Mouse (Mus musculus) stomach, postnatal 0 days (tissue): ENCODE measurements around the gene Pappa. TPM values are rescaled to one million over a fixed set of nuclear protein-coding genes. Genes with fewer than 3 reads are reported as not detected.

Experiments used
- ATAC-seq: fragments of 200-750 bp; cut with Nextera tagmentation; 2 replicates; pipeline ENCODE4 v1.8.0; 2017; ENCODE audit not compliant: low FRiP score, low TSS enrichment
- DNase-seq: peaks from one replicate; pipeline ENCODE4 v3.0.0-alpha.2; 2016; ENCODE audit warnings: low spot score
- H3K27ac ChIP-seq: fragments of 300-500 bp; sonication (generic); replicated peaks from 2 replicates; pipeline ENCODE4 v1.5.1; 2014; ENCODE audit warnings: mild to moderate bottlenecking, control low read depth
- H3K27me3 ChIP-seq: fragments of 300-500 bp; sonication (generic); 2 replicates; pipeline ENCODE4 v1.6.1; 2014; ENCODE audit warnings: low read length; ENCODE audit not compliant: control insufficient read depth, insufficient read depth
- H3K36me3 ChIP-seq: fragments of 300-500 bp; sonication (generic); 2 replicates; pipeline ENCODE4 v1.6.1; 2014; ENCODE audit warnings: low read length, mixed read lengths; ENCODE audit not compliant: control insufficient read depth, insufficient read depth
- H3K4me1 ChIP-seq: fragments of 300-500 bp; sonication (generic); replicated peaks from 2 replicates; pipeline ENCODE4 v1.6.1; 2014; ENCODE audit warnings: antibody characterized with exemption; ENCODE audit not compliant: control insufficient read depth, insufficient read depth
- H3K4me2 ChIP-seq: fragments of 300-500 bp; sonication (generic); replicated peaks from 2 replicates; pipeline ENCODE4 v1.6.1; 2014; ENCODE audit warnings: low read depth, mild to moderate bottlenecking, control low read depth, moderate library complexity
- H3K4me3 ChIP-seq: fragments of 300-500 bp; sonication (generic); 2 replicates; pipeline ENCODE4 v1.5.1; 2014; ENCODE audit warnings: low read depth, low read length, control low read depth
- H3K9ac ChIP-seq: fragments of 300-500 bp; sonication (generic); 2 replicates; pipeline ENCODE4 v1.6.1; 2014; ENCODE audit warnings: mild to moderate bottlenecking, low read length, control low read depth, mixed read lengths
- H3K9me3 ChIP-seq: fragments of 300-500 bp; sonication (generic); 2 replicates; pipeline ENCODE4 v1.6.1; 2016; ENCODE audit warnings: low read length; ENCODE audit not compliant: control insufficient read depth
- CTCF ChIP-seq: IDR thresholded peaks from 2 replicates; pipeline ENCODE4 v1.5.1; 2016; ENCODE audit warnings: antibody characterized with exemption, low read depth, mild to moderate bottlenecking, moderate library complexity
- EP300 ChIP-seq: optimal IDR thresholded peaks from 2 replicates; pipeline ENCODE3; 2016; ENCODE audit warnings: antibody characterized with exemption
- WGBS: fragments of 180-500 bp; shearing (Covaris S2); extraction: QIAGEN DNeasy Blood & Tissue Kit; methylation state at CpG from one replicate; pipeline ENCODE4 v1.1.7; 2014; 5-methylcytosine and 5-hydroxymethylcytosine counted together
- polyA plus RNA-seq: library from polyadenylated mRNA; unstranded; fragments of >200 nt; fragmentation: Nextera tagmentation; extraction: Ambion mirVana; gene quantifications from 2 replicates; pipeline ENCODE4 v1.2.1, GENCODE M21; 2015

Pappa gene
- polyA plus RNA-seq, 1 experiment from 2014 or later = 0.72 TPM

DNA sequence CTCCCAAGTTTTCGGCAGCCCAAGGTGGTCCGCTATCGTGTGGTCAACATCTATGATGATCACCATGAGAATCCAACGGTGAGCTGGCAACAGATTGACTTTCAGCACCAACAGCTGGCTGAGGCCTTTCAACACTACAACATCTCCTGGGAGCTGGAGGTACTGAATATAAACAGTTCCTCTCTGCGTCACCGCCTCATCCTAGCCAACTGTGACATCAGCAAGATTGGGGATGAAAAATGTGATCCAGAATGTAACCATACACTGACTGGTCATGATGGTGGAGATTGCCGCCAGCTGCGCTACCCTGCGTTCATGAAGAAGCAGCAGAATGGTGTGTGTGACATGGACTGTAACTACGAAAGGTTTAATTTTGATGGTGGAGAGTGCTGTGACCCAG lies 32.3 kb downstream of the Pappa start:
- no peak for ATAC-seq
- Histone ChIP-seq H3K9ac (no peak overlapping the region), H3K9me3 (no peaks in the 10 kb centered on the region), H3K36me3 (no peaks in the 10 kb centered on the region), H3K27me3 (no peaks in the 10 kb centered on the region), H3K27ac (no peak overlapping the region), H3K4me3 (no peak overlapping the region), H3K4me1 (no peaks in the 10 kb centered on the region), H3K4me2 (no peak overlapping the region)
- no peak for TF ChIP-seq EP300
- no peak for TF ChIP-seq CTCF
- WGBS = 88% methylated on average over 10 of the region's 10 CpGs
- DNase-seq = no peak

DNA sequence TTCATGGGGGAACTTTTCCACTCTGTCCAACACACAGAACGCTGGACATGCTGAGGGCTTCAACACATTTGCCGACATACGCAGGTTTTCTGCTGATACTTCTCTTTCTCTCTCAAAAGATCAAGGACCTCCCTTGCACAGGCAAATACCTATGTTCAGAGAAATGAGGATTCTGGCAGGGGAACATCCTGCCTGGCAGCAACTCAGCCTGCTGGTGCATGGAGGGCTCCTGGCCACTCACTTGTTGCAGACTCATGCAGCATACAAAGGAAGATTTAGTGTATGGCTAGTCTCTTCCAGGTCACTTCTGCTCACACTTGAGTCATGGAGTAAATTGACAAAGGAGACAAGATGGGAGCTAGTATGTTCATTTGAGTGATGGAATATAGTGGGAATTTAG lies 34.7 kb downstream of the Pappa start:
- Histone ChIP-seq H3K4me3 (no peak overlapping the region), H3K4me1 (no peaks in the 10 kb centered on the region), H3K9ac (no peak overlapping the region), H3K9me3 (no peaks in the 10 kb centered on the region), H3K4me2 (no peak overlapping the region), H3K27me3 (no peaks in the 10 kb centered on the region), H3K27ac (no peak overlapping the region), H3K36me3 (no peaks in the 10 kb centered on the region)
- ATAC-seq (no peak), DNase-seq (no peak)
- TF ChIP-seq CTCF (no peak), EP300 (no peak)
- 90% methylated on average over 3 of the region's 3 CpGs for WGBS

DNA sequence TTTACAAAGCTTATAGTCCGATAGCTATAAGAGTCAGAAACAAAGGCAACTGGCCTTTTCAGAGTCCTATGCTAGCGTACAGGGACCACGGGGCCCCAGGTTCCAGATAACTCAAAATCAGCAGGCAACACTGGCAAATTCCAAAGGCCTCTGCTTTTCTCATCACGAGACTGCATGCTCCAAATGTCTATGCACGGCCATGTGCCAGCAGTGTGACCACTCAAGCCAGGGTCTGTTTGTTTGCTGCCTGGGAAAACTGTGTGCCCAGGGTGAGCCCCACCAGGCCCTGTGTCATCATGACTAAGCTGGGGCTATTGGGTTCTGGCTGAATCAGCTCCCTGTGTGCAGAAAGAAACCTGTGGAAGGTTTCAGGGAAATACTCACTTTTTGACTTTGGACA lies 35.5 kb downstream of the Pappa start:
- Histone ChIP-seq H3K4me3 (no peak overlapping the region), H3K36me3 (no peaks in the 10 kb centered on the region), H3K4me2 (no peak overlapping the region), H3K9ac (no peak overlapping the region), H3K4me1 (no peaks in the 10 kb centered on the region), H3K9me3 (no peaks in the 10 kb centered on the region), H3K27me3 (no peaks in the 10 kb centered on the region), H3K27ac (no peak overlapping the region)
- WGBS = 66% methylated on average over 5 of the region's 5 CpGs
- DNase-seq (no peak), ATAC-seq (no peak)
- TF ChIP-seq CTCF = no peak
- no peak for TF ChIP-seq EP300

DNA sequence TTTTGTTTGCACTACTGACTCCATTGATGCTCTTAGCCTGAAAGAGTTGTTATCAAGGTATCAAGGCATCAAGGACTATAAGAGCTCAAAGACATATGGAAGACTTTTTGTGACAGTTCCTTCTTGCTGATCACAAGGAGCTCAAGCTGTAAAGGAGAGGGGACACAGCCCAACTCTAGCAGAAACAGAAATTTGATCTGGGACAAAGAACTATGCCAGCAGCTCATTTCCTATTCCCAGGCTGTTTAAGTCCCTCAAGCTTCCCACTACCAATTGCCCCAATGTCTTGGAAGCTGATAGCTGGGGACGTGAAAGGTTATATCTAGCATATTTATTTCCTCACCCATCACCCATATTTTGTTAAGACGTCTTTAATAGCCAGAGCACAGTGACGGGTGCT lies 39.7 kb downstream of the Pappa start:
- WGBS = 71% methylated on average over 3 of the region's 3 CpGs
- no peak for DNase-seq
- TF ChIP-seq EP300 = no peak
- TF ChIP-seq CTCF = no peak
- no peaks in the 10 kb centered on the region for H3K36me3 ChIP-seq
- no peak overlapping the region for H3K9ac ChIP-seq
- no peaks in the 10 kb centered on the region for H3K27me3 ChIP-seq
- H3K4me3 ChIP-seq = no peak overlapping the region
- no peak overlapping the region for H3K27ac ChIP-seq
- no peak overlapping the region for H3K4me2 ChIP-seq
- H3K4me1 ChIP-seq = no peaks in the 10 kb centered on the region
- no peak for ATAC-seq
- H3K9me3 ChIP-seq = no peaks in the 10 kb centered on the region

DNA sequence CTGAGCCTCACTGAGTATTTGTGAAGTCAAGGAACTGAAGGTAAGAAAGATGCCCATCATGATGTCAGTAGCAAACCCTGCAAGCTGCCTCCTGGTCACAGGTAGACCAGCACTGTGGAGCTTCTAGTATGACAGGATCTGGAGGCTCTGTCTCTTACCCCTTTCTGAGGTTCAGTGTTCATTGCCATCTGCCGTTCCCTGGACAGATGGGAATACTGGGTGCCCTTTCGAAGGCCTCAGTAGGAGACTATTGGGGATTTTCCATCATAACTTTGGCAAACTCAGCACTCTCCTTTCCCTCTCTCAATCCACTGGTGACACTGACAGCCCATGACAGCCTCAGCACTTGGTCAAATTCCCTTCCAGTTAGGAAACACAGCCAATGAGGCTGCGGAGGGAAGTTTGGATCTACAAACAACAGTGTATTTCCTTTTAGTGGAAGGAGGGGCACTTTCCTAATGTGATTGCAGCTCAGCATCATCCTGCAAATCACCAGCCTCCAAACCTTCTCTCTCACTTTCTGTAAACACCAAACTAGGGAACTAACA lies 42.4 kb downstream of the Pappa start:
- Histone ChIP-seq H3K9me3 (no peaks in the 10 kb centered on the region), H3K27ac (no peak overlapping the region), H3K36me3 (no peaks in the 10 kb centered on the region), H3K4me1 (no peaks in the 10 kb centered on the region), H3K4me2 (no peak overlapping the region), H3K9ac (no peak overlapping the region), H3K27me3 (no peaks in the 10 kb centered on the region), H3K4me3 (no peak overlapping the region)
- DNase-seq (no peak), ATAC-seq (no peak)
- WGBS = 67% methylated on average over 3 of the region's 3 CpGs
- TF ChIP-seq EP300 = no peak
- no peak for TF ChIP-seq CTCF

DNA sequence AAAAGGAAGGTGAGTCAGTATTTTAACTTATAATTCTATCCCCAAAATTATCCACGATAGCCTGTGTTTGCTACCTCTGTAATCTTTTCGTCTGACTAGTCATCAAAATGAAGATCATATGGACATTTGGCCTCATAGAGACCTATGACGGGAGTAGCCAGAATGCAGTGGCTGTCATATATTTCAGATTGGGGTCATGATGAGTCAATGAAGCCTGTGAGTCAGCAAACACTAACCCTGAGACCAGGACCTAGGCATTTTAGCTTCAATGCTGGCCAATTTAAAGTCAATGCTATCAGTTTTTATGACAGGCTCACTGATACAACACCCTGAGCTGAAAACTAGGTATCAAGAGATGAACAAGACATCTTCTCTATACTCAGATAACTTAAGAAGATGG lies 50.5 kb downstream of the Pappa start:
- H3K9me3 ChIP-seq = no peaks in the 10 kb centered on the region
- no peak overlapping the region for H3K4me3 ChIP-seq
- H3K27me3 ChIP-seq = no peaks in the 10 kb centered on the region
- no peaks in the 10 kb centered on the region for H3K36me3 ChIP-seq
- H3K4me2 ChIP-seq = no peak overlapping the region
- 81% methylated on average over 3 of the region's 3 CpGs for WGBS
- H3K9ac ChIP-seq = no peak overlapping the region
- no peaks in the 10 kb centered on the region for H3K4me1 ChIP-seq
- no peak for ATAC-seq
- no peak for TF ChIP-seq CTCF
- no peak for TF ChIP-seq EP300
- no peak overlapping the region for H3K27ac ChIP-seq
- DNase-seq = no peak
